Mouse (Mus musculus): ENCODE measurements at regions not wholly inside any gene's neighbourhood (a gene's known extent, or its start where the extent isn't known, plus 50 kb on each side); places are given as distances from the start of the nearest gene placed in this dataset.

DNA sequence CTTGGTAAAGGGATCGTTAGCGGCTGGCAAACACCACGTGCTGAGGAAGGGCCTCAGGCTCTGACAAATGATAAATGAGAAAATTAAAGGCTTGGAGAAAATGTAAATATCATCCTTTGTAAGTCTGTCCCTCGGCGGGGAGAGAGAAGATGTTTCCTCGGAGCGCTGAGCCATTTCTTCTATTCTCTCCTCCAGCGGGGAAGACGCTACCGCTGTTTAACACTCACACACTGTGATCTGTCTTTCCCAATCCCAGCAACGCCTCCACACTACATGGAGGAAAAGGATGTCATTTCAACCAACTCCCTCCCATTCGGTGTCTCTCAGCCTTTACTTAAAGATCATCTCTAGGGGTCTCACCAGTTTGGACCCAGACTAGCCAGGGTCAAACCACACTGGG is 239.0 kb downstream of the Prex1 start:
- ATAC-seq (ENCODE audit: insufficient number of reproducible peaks, low FRiP score) = no peak
- H3K4me2 ChIP-seq = no peak overlapping the region
- no peaks in the 10 kb centered on the region for H3K36me3 ChIP-seq
- no peak overlapping the region for H3K27ac ChIP-seq (ENCODE audit: poor library complexity, severe bottlenecking)
- no peaks in the 10 kb centered on the region for H3K27me3 ChIP-seq (replicated peaks)
- H3K4me1 ChIP-seq (replicated peaks) = peaks cover 14% of the 10 kb centered on the region; the same call in 1 of the 2 replicates
- H3K4me3 ChIP-seq = no peak overlapping the region
- H3K9me3 ChIP-seq (replicated peaks) = no peaks in the 10 kb centered on the region
- 83% methylated on average over 12 of the region's 12 CpGs for WGBS
- no peak overlapping the region for H3K9ac ChIP-seq

DNA sequence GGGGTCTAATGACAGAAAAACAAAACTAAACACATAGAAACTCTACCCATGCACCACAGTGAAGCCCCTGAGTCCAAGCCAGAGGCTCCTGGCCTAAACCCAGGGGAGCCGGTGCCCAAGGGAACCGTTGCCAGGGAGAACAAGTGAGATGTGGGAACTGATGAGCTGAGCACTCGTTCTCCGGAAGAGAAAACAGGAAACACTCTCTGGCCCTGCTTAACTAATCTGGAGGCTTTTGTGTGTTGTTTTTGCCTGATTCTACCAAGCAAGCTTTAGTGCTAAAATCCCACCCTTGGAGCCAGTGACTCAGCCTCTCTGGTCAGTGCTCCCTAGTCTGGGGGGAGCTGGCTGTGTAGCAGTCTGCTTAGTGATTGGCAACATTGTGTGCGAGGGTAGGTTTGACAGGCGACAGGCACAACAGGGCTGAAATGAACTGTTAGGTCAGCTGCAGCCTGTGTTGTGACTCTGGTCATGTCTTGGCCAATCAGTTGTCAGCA is 242.3 kb downstream of the Prex1 start:
- H3K4me3 ChIP-seq = no peak overlapping the region
- no peaks in the 10 kb centered on the region for H3K27me3 ChIP-seq (replicated peaks)
- WGBS = 42% methylated on average over 6 of the region's 6 CpGs
- no peak overlapping the region for H3K4me2 ChIP-seq
- no peak overlapping the region for H3K9ac ChIP-seq
- H3K27ac ChIP-seq (ENCODE audit: poor library complexity, severe bottlenecking) = no peak overlapping the region
- no peak for ATAC-seq (ENCODE audit: insufficient number of reproducible peaks, low FRiP score)
- no peaks in the 10 kb centered on the region for H3K36me3 ChIP-seq
- H3K4me1 ChIP-seq (replicated peaks) = peaks cover 22% of the 10 kb centered on the region; the same call in 1 of the 2 replicates
- no peaks in the 10 kb centered on the region for H3K9me3 ChIP-seq (replicated peaks)

GRCm38 (mm10) chr2:166469046-166469593 is 244.5 kb downstream of the Prex1 start:
- H3K4me1 ChIP-seq (replicated peaks) = peaks cover 25% of the 10 kb centered on the region; the same call in 1 of the 2 replicates
- H3K9ac ChIP-seq = no peak overlapping the region
- no peak overlapping the region for H3K4me2 ChIP-seq
- no peak for ATAC-seq (ENCODE audit: insufficient number of reproducible peaks, low FRiP score)
- H3K27ac ChIP-seq (ENCODE audit: poor library complexity, severe bottlenecking) = no peak overlapping the region
- H3K36me3 ChIP-seq = no peaks in the 10 kb centered on the region
- no peaks in the 10 kb centered on the region for H3K9me3 ChIP-seq (replicated peaks)
- H3K4me3 ChIP-seq = no peak overlapping the region
- no peaks in the 10 kb centered on the region for H3K27me3 ChIP-seq (replicated peaks)
- 78% methylated on average over 9 of the region's 9 CpGs for WGBS

DNA sequence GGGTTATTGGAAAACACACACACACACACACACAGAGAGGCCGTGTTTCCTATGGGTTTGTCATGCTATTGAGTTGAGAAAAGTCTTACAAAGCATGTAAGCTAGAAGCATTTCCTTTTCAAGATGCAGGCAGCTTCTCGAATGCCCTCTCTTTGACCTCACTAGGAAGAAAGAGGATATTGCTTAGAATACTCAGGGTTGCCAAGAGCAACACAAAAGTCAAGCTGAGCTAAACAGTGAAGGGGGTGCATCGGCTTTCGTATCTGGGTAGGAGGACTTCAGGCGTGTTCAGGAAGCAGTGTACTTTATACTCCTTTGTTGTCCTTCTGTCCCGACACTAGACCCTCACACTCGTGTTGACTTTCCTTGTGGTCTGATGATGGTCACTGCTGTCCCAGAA is 246.5 kb downstream of the Prex1 start:
- Histone ChIP-seq H3K9me3 (replicated peaks) (no peaks in the 10 kb centered on the region), H3K4me1 (replicated peaks) (peaks cover 29% of the 10 kb centered on the region; the same call in 1 of the 2 replicates), H3K27me3 (replicated peaks) (no peaks in the 10 kb centered on the region), H3K9ac (no peak overlapping the region), H3K27ac (ENCODE audit: poor library complexity, severe bottlenecking) (no peak overlapping the region), H3K4me2 (no peak overlapping the region), H3K4me3 (no peak overlapping the region), H3K36me3 (no peaks in the 10 kb centered on the region)
- no peak; the same call in 1 of the 2 replicates for ATAC-seq (ENCODE audit: insufficient number of reproducible peaks, low FRiP score)
- WGBS = 54% methylated on average over 7 of the region's 7 CpGs

GRCm38 (mm10) chr2:166465531-166465930 is 248.1 kb downstream of the Prex1 start:
- WGBS = 67% methylated on average over 5 of the region's 5 CpGs
- Histone ChIP-seq H3K27me3 (replicated peaks) (no peaks in the 10 kb centered on the region), H3K27ac (ENCODE audit: poor library complexity, severe bottlenecking) (no peak overlapping the region), H3K9ac (no peak overlapping the region), H3K9me3 (replicated peaks) (no peaks in the 10 kb centered on the region), H3K4me3 (no peak overlapping the region), H3K36me3 (no peaks in the 10 kb centered on the region), H3K4me2 (no peak overlapping the region), H3K4me1 (replicated peaks) (peaks cover 21% of the 10 kb centered on the region)
- no peak for ATAC-seq (ENCODE audit: insufficient number of reproducible peaks, low FRiP score)

GRCm38 (mm10) chr2:166463539-166463938 is 250.1 kb downstream of the Prex1 start:
- H3K4me3 ChIP-seq = no peak overlapping the region
- 64% methylated on average over 9 of the region's 9 CpGs for WGBS
- no peaks in the 10 kb centered on the region for H3K36me3 ChIP-seq
- ATAC-seq (ENCODE audit: insufficient number of reproducible peaks, low FRiP score) = no peak
- peaks cover 36% of the 10 kb centered on the region for H3K4me1 ChIP-seq (replicated peaks)
- no peak overlapping the region for H3K9ac ChIP-seq
- no peaks in the 10 kb centered on the region for H3K9me3 ChIP-seq (replicated peaks)
- no peak overlapping the region for H3K27ac ChIP-seq (ENCODE audit: poor library complexity, severe bottlenecking)
- no peaks in the 10 kb centered on the region for H3K27me3 ChIP-seq (replicated peaks)
- no peak overlapping the region for H3K4me2 ChIP-seq

GRCm38 (mm10) chr2:166461956-166462355 is 251.7 kb downstream of the Prex1 start:
- ATAC-seq (ENCODE audit: insufficient number of reproducible peaks, low FRiP score) = no peak
- peaks cover 30% of the 10 kb centered on the region for H3K4me1 ChIP-seq (replicated peaks)
- WGBS = 80% methylated on average over 3 of the region's 3 CpGs

GRCm38 (mm10) chr2:166461103-166461502 is 252.5 kb downstream of the Prex1 start:
- 89% methylated on average over 3 of the region's 3 CpGs for WGBS
- no peaks in the 10 kb centered on the region for H3K9me3 ChIP-seq (replicated peaks)
- H3K27ac ChIP-seq (ENCODE audit: poor library complexity, severe bottlenecking) = no peak overlapping the region
- H3K4me1 ChIP-seq (replicated peaks) = peaks cover 30% of the 10 kb centered on the region
- no peaks in the 10 kb centered on the region for H3K27me3 ChIP-seq (replicated peaks)
- ATAC-seq (ENCODE audit: insufficient number of reproducible peaks, low FRiP score) = no peak
- no peaks in the 10 kb centered on the region for H3K36me3 ChIP-seq
- no peak overlapping the region for H3K4me3 ChIP-seq
- H3K4me2 ChIP-seq = no peak overlapping the region
- H3K9ac ChIP-seq = no peak overlapping the region

More at GRCm38 (mm10) chr2:166461956-166462355, 251.7 kb downstream of the Prex1 start:
- Histone ChIP-seq H3K4me3 (no peak overlapping the region), H3K9me3 (replicated peaks) (no peaks in the 10 kb centered on the region), H3K27me3 (replicated peaks) (no peaks in the 10 kb centered on the region), H3K4me2 (no peak overlapping the region), H3K27ac (ENCODE audit: poor library complexity, severe bottlenecking) (no peak overlapping the region), H3K9ac (no peak overlapping the region), H3K36me3 (no peaks in the 10 kb centered on the region)

DNA sequence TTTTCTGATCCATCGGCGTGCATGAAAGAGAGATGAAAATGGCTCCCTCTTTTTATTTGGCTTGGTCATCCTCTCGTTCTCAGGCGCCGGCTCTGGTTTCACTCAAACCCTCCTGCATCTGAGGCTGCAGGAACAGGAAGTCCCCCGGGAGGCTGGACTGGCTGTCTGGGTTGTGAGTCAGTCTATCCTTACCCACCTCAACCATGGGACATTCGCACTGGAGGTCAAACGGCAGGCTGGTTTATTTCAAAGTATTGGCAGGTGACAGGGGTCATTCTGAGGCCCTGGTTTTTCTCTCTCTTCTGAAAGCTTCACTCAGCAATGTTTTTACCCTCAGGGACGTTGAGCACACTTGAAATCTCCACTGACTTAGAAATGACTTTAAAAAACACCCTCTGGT is 253.7 kb downstream of the Prex1 start:
- H3K9ac ChIP-seq = no peak overlapping the region
- WGBS = 13% methylated on average over 9 of the region's 9 CpGs
- ATAC-seq (ENCODE audit: insufficient number of reproducible peaks, low FRiP score) = peak; percentile 85

DNA sequence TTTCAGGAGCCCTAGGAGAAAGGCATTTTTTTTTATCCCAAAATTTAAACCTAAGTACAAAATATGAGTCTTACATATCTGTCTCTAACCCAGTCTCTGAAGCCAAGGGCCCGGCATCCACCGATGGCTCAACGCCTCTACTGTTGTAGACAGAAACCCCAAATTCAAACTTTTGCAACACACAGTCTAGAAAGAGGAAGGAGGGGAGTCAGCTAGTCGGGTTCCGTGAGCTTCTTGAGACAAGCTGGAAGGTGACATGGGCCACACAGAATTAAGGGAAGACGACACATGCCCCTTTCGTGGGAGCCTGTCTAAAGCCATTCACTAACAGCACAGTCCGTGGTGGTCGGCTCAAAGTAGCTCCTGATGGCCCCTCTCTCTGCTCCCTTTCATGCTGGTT is 254.7 kb downstream of the Prex1 start:
- no peaks in the 10 kb centered on the region for H3K36me3 ChIP-seq
- no peaks in the 10 kb centered on the region for H3K9me3 ChIP-seq (replicated peaks)
- H3K4me3 ChIP-seq = no peak overlapping the region
- no peaks in the 10 kb centered on the region for H3K27me3 ChIP-seq (replicated peaks)
- no peak for ATAC-seq (ENCODE audit: insufficient number of reproducible peaks, low FRiP score)
- H3K4me1 ChIP-seq (replicated peaks) = peaks cover 28% of the 10 kb centered on the region
- H3K9ac ChIP-seq = no peak overlapping the region
- 81% methylated on average over 9 of the region's 9 CpGs for WGBS
- peak overlapping the region; percentile 80 for H3K27ac ChIP-seq (ENCODE audit: poor library complexity, severe bottlenecking)
- H3K4me2 ChIP-seq = no peak overlapping the region

More for the DNA sequence above, 253.7 kb downstream of the Prex1 start:
- H3K27ac ChIP-seq (ENCODE audit: poor library complexity, severe bottlenecking) = peak overlapping the region; percentile 80
- H3K27me3 ChIP-seq (replicated peaks) = no peaks in the 10 kb centered on the region
- H3K4me3 ChIP-seq = no peak overlapping the region
- peak overlapping the region; percentile 51 for H3K4me2 ChIP-seq
- H3K4me1 ChIP-seq (replicated peaks) = peaks cover 30% of the 10 kb centered on the region
- H3K36me3 ChIP-seq = no peaks in the 10 kb centered on the region
- H3K9me3 ChIP-seq (replicated peaks) = no peaks in the 10 kb centered on the region

- H3K4me3 ChIP-seq = no peak overlapping the region
- H3K9ac ChIP-seq = no peak overlapping the region
- peaks cover 28% of the 10 kb centered on the region for H3K4me1 ChIP-seq (replicated peaks)
- H3K27me3 ChIP-seq (replicated peaks) = no peaks in the 10 kb centered on the region
- no peaks in the 10 kb centered on the region for H3K9me3 ChIP-seq (replicated peaks)
- no peak overlapping the region for H3K27ac ChIP-seq (ENCODE audit: poor library complexity, severe bottlenecking)
- 71% methylated on average over 16 of the region's 16 CpGs for WGBS
- no peak overlapping the region for H3K4me2 ChIP-seq
- ATAC-seq (ENCODE audit: insufficient number of reproducible peaks, low FRiP score) = no peak
- H3K36me3 ChIP-seq = no peaks in the 10 kb centered on the region
These were observed 256.1 kb downstream of the Prex1 start for GRCm38 (mm10) chr2:166457381-166458172.
